Mouse (Mus musculus) regulatory T cell (primary cell): ENCODE measurements at regions not wholly inside any gene's neighbourhood (a gene's known extent, or its start where the extent isn't known, plus 50 kb on each side); places are given as distances from the start of the nearest gene placed in this dataset.

Source experiments
- in situ Hi-C: fragments of 300-600 bp; cut with MboI, MseI; formaldehyde crosslinking; loops from one replicate; pipeline ENCODE4 v1.15.1; 2025; ENCODE audit warnings: high pct_unique_total_duplicates

DNA sequence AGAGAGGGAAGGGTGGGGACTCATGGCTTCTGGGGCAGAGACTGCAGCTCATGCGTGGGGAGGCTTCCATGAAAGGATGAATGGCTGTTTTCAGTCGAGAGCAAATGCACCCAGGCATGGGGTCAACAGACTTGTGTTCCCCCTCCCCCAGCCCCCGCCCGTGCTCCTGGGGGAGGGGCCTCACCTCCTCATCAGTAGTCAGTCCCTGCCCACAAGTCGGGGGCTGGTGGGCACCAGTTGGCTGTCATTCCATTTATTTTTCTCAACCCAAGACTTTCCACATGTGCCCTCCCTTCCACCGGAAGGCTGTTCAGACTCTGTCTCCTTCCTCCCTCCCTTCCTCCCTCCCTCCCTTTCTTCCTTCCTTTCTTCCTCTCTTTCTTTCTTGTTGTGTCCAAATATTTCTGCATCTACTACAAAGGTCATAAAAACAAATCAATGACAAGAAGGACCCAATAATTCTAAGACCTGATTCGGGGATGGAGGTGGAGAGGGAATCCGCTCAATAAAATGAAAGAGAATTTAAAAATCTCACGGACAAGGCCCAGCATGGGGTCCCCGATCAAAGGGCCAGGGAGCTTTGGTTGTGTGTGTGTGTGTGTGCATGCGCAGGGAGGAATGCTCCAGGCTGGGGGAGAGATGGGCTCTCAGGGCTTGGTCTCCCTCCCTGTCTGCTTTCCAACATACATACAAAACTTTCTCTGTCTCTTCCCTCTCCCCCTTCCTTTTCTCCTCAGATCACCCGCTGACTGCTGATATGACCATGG lies 57.7 kb downstream of the Rpl14 start:
- in situ Hi-C loops, result no loop called here

DNA sequence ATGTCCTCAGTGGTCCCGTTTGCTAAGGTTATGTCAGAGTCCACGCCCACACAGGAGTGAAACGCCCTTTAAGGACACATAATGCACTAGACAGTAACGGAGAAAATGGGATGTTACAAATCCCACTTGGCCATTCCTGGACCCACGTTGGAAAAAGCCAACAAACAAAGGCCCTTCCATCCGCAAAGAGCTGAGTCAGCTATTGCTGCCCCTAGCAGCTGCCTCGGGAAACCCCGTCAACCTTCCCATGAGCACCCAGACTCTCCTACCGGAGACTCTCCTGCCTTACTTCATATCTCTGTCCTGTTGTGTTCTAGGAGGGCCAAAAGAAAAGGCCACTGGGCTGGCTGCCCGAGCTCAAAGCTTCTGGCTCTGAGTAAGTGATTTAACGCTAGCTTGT lies 58.4 kb downstream of the Rpl14 start:
- in situ Hi-C loops, result no loop called here

DNA sequence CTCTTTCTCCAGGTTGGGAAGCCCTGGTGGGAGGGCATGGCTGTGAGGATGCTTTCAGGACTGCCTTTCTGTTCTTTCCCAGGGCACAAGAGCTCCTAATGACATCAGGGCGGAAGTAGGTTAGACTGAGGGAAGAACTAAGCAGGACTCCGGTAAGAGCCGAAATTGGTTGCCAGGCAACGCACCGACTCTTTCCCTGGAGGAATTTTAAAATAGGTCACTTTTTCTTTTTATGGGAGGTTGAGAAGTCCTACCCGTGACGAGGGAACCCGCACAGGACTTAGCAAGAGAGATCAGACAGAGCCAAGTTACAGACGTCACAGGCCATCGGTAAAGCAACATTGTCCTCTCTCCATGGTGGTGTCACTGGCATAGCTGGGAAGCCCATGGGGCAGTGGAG lies 61.6 kb downstream of the Rpl14 start:
- in situ Hi-C loops, result no loop called here

DNA sequence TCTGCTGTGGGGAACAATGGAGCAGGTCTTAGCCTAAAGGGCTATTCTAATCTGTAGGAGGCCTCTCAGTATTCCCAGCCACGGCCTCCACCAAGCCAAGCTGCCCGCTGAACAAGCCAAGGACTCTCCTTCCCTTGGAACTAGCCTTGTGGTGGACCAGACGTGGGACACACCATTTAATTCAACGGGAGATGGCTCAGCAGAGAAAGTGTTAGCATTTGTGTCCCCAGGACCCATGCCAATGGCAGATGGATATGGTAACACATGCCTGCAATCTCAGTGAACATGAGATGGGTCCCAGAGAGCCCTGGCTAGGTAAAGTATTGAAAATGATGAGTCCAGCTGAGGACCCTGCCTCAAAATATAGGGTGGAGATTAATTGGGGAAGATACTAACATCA lies 71.4 kb downstream of the Rpl14 start:
- in situ Hi-C loops, result no loop called here

DNA sequence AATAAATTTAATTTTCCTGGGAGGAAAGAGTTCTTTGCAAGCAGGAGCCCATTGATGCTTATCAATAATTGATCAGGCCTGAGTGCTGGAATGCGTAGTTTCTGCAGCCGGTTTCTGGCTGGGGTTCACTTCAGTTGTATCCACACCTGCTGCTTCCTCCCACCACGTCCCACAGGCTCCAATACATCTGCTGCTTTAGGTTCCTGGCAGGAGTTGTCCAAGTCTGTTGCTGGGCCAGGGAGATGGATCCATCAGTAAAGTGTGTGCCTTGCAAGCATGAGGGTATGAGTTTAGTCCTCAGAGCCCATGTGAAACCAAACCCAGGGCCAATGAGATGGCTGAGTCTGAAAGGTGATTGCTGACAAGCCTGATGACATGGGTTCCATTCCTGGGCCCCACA lies 72.1 kb downstream of the Rpl14 start:
- in situ Hi-C loops, result no loop called here

DNA sequence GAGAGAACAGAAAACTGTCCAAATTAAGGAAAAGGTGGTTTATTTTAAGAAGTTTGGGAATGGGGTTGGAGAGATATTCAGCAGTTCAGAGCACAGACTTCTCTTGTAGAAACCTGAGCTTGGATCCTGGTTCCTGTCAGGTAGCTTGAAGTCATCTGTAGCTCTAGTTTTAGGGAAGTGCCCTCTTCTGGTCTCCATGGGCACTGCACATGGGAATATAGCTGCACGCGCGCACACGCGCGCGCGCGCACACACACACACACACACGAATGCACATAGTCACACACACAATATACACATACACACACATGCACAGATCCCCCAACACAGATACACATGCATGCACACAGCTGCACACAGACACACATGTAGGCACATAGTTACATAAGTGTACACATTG lies 74.5 kb downstream of the Rpl14 start:
- in situ Hi-C loops, result no loop called here

DNA sequence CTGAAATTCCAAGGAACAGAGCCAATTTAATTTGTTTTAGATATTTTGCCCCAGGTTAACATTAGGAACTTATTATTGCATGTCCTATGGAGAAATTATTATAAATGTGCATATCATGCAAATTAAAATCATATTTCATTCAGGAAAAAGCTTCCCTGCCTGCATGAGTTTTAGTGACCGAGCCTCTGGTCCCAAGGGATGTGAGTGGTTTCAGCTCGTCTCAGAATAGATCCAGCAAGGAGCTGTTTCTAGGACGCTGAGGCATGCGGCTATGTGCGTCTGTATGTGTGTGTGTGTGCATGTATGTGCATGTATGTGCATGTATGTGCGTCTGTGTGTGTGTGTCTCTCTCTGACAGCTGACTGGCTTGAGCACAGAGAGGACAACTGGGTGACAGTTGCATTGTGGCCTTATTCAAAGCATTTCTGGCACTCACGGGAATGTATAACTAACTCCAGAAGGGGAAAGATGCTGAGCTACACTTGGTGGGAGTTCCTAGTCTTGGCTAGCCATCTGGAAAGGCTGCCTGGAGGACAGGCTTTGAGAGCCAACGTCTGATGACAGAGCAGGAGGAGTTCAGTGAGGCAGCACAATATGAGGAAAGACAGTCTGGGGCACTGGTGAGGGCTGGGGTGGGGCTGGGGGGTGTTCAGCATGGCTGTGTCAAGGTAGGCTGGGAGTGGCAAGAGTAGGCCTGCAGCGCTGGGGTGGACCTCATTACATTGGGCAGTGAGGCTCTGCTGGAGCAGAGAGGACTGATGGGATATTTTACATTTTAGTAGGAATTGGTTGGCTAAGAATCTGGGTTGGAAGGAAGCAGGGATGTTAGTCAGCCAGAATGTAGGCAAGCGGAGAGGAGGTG lies 75.8 kb downstream of the Rpl14 start:
- in situ Hi-C loops, result no loop called here

DNA sequence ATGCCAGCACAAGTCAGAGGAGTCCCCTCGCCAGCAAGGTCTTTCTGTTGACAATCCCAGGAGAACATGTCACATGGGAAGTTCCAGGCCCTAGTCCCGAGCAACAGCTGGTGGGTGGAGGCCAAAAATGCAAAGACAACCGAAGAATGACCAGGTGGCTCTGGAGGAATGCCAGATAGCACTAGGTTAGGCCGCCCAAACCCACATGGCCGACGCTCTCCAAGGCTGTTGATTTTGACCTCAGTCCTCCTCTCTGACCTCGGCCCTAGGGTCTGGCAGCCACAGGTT lies 76.4 kb downstream of the Rpl14 start:
- in situ Hi-C loops, result no loop called here

DNA sequence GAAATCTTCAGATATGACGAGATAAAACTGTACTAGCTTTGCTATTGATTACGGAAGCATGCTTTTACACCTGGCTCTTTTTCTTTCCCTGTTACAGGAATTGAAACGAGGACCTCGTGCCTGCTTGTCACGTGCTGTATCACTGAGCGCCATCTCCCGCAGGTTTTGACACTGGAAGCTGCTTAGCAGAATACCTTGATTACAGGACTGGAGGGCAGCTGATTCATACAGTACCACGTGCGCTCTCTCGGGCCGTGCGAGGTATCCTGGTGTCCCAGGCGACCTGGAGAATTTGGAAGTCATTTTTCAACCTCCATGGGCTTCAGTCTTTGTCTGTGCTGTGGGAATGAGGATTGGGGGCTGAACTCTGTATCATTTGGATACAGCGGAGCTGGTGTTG lies 81.5 kb downstream of the Rpl14 start:
- in situ Hi-C loops, result no loop called here

DNA sequence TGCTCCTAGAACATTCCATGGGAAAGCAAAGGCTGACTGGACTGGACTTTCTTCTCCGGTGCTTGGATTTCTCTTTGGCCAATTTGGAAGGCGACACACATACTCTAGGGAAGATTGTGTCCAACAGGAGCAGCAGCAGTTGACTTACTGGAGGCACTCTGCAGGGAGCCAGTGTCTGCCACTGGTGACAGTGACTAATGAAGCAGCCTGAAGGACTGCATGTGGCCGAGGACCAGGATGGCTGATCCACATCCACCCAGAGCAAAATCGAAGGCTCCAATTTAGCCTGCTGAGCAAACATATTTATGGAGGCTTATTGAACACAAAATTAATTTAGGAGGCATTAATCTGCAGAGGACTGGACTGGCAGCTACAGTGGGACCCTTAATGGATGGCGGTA lies 81.9 kb downstream of the Rpl14 start:
- in situ Hi-C loops, result no loop called here

DNA sequence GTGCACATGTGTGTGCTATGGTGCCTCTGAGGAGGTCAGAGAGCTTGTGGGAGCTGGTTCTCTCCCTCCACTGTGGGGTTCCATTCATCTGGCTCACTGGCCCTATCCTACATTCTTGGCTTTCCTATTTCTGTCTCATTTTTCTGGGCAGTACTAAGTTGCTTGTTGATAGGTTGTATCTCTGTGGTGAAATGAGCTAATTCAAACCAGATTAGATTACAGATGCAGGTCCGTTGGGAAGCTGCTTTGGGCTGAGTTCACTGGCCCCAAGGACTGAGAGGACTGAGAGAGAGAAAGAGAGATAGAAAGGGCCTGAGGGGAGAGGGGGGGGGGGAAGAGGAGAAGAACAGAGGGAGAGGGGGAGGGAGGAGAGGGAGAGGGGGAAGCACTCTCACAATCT lies 83.5 kb downstream of the Rpl14 start:
- in situ Hi-C loops, result no loop called here

DNA sequence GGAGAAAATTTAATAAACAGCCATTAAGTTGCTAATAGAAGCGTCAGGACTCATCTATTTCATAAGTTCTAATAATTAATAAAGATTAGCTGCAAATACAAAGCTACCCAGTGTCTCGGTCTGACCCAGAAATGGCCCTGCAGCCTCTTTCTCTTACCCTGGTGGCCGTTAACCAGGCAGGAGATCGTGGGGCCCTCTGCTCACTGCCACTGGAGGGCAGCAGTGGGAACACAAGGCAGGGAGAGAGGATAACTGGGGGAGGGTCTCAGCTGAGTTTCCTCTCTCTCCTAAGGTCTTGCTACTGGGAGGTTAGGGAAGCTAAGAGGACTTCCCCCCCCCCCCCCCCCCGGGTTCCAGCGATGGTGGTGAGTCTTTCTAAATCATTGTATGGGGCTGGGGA lies 85.7 kb downstream of the Rpl14 start:
- in situ Hi-C loops, result no loop called here

DNA sequence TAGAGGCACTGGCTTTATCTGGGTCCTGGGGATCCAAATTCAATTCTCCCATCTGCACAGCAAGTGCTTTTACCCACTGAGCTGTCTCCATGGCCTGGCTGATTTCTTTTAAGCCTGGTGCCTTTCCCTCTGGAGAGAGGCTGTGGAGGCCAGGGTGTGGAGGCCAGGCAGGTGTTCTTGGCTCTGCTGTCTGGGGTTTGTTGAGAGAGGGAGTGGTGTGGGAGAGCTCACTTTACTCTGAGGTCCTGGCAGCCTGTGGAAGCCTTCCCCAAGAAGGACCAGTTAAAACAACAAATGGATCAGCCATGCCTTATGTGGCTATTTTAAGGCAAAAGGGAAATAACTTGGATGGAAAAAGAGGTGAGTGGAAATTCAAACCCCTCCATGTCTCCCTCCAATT lies 86.5 kb downstream of the Rpl14 start:
- in situ Hi-C loops, result no loop called here

DNA sequence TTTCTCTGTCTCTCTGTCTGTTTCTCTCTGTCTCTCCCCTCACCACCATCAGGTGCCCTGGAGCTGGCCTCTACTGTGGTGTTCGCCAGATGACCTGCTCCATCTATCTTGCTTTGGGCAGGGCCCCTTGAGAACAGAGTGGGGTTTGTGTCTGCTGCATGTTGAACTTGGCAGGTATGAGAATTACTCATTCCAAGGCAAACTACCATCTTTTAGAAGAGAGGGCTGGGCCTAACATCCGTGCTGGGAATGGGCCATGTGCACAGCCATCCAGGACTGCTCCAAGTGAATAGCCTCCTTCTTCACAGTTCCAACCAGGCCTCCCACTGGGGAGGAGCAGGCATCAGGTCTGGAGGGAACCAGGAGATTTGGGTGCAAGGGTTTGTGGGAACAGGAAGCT lies 87.3 kb downstream of the Rpl14 start:
- in situ Hi-C loops, result no loop called here

DNA sequence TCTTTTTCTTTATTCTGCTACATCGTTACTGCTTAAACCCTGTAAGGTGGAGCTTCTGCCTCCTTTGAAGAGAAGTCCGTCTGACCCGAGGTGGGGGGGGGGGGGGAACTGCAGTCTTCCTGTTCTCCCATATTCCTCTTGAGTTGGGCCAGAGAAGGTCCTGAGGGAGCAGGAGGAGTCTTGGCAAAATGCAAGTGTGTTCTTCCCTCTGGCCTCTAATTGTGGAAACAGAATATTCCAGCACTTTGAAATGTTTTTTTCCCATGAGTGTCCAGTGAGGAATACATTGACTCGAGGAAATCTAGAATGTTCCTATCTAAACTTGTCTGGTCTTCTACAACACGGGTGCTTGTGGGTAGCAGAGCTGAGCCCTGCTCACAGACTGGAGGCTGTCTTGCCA lies 90.0 kb downstream of the Rpl14 start:
- in situ Hi-C loops, result loop anchor here (5.0 kb wide), 1 partner anchor 49 kb away; no protein-coding TSS in a partner anchor

DNA sequence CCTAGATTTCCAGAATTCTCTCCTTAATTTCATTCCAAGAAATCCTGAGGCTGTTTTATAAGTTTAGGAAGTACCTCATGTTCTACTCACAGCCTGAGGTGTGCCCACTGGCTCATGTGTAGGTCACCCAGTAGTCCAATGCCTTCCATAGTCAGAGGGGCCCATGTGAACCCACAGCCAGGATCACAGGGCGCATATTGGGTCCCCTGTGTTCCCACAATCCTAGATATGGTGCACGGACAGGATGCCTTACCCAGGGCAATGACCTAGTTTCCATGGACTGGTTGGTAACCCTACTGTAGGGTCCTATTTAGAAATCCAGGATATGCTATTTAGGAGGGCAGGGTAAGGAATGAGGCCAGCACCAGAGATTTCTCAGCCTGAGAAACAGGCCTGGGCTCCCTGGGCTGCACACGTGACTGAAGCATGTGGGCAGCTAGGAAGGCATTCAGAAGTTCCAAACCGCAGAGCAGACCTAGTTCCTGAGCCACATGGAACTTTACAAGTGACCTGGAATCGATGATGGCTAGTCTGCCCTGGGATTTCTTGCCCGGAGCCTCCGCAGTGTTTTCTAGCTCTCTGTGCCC lies 90.5 kb downstream of the Rpl14 start:
- in situ Hi-C loops, result loop anchor here (5.0 kb wide), 1 partner anchor 49 kb away; no protein-coding TSS in a partner anchor

DNA sequence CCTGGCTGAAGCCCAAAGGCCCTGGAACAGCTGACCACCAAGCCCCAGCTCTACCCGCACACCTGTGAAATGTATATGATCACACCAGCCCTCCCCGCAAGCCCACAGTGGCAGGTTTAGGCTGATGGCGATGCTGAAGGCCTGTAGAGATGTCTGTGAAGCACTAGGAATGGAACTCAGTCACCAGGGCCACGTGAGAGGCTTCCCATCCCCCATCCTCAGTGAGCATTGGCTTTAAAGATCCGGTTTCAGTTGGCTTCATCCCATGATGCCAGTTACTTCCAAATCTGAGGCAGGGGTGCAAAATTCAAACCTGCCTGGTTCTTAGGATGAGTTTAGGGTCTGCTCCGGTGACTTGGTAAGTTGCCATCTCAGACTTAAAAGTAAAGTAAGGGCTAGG lies 91.9 kb downstream of the Rpl14 start:
- in situ Hi-C loops, result loop anchor here (5.0 kb wide), 1 partner anchor 51 kb away; no protein-coding TSS in a partner anchor

DNA sequence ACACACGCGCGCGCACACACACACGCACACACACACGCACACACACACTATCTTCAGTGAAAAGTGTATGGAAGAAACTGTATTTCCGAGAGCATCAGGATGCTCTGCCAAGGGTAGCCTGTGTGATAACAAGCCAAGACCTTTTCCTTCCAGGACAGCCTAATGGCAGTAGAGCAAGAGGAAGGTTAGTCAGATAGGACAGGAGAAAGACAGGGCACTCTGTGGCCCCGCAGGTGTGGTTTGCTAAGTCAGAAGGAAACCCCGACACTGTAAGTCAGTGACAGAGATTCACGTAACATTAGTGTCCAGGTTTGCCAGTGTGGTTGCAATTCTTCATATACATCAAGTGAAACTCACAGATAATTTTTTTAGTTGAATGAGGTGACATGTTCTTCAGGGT lies 92.8 kb downstream of the Rpl14 start:
- in situ Hi-C loops, result loop anchor here (5.0 kb wide), 1 partner anchor 52 kb away; no protein-coding TSS in a partner anchor

DNA sequence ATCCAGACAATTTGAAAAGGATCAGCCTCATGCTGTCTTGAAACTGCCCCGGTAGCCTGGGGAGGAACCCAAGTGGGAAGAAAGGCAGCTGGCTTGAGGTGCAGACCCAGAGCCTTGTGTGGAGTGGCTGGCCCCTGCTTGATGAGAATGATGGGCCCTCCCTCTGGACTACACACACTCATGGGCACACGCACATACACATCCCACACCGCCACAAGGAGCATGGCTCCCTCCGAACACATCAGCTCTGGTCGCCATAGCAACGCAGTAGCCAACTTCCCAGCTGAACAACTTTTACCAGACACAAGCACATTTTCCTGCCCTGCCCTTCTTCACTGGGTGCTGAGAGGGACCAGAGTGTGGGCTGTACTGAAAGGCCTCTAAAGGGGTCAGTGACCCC lies 101.2 kb downstream of the Rpl14 start:
- in situ Hi-C loops, result no loop called here

DNA sequence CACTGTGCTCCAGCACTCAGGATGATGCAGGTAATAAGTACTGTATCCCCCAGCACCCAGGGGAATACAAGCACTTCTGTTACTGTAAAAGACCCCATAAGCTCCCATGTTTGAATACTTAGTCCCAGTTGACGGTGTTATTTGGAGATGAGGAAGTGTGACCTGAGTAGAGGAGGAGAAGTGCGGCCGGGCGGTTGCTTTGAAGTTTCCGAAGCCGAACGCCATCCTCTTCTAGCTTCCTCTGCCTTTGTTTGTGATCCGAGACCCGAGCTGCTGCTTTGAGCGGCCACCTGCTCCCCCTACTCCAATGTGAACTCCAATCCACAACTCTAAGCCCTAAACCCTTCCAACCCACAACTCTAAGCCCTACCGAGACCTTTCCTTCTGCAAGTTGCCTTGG lies 103.6 kb downstream of the Rpl14 start:
- in situ Hi-C loops, result no loop called here

DNA sequence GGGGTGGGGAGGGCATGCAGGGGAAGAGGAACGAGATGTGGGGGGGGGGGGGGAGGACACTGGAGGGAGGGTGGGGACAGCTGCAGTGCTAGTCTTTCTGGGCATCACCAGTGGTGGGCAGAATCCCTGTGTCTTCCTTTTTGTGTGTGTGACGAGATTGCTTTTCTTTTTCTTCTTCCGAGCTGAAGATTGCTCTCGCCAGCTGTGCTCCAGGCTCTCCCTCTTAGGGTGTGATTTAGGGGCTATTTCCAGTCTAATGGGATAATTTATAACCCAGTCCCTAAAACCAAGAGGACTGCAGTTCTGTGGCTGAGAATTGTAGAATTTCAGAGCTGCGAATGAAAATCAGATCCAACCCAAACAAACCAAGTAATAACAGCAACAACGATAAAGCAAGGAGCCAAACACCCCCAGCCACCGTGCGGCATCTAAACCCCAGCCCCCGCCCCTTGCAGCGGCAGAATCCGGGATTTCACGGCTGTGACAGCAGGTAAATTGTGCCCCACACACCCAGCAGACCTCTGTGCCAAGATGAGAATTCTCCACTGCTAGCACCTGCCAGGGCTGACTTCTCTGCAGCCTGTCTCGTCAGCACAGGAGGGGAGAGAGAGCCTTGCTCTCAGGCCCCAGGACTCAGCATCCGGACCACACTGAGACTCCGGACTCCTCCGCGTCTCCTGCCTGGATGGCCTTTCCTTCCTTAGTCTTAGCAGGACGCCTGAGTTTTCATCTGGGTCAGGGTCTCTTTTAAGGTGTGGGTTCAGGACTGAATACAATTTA lies 104.3 kb downstream of the Rpl14 start:
- in situ Hi-C loops, result no loop called here

DNA sequence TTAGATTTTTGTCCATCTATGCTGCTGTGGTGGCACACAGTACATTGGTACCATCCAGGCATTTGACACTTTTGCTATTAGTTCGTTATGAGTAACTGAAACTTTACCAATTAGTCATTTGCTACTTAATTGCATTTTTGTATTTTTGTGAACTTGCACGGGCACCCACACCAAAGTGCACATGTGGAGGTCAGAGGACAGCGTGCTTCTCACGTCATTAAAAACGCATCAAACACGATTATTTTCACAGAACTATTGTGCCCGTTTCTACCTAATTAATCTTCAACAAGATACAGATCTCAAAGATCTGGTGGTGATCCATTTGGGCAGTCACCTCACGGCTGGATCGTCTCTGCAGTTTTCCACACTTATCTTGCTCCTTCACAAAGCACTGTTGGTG lies 105.1 kb downstream of the Rpl14 start:
- in situ Hi-C loops, result no loop called here
